Mouse (Mus musculus) 3134 (cell line): Measurements from ENCODE around the gene Irgc1.
A peak's percentile ranks its signal among the peaks of the same experiment; 100 is the strongest.

ENCODE experiments used
- DNase-seq: peaks from one replicate; pipeline ENCODE4 v3.0.0-alpha.2; 2011; ENCODE audit warnings: low spot score; ENCODE audit not compliant: insufficient read length; ENCODE audit errors: extremely low read depth

Irgc1 gene

GRCm38 (mm10) chr7:24472937-24473336 lies 20.8 kb upstream of the Irgc1 start:
- no peak for DNase-seq

GRCm38 (mm10) chr7:24472442-24472841 lies 20.3 kb upstream of the Irgc1 start:
- no peak for DNase-seq

GRCm38 (mm10) chr7:24470356-24470755 lies 18.3 kb upstream of the Irgc1 start:
- peak; percentile 78 for DNase-seq

GRCm38 (mm10) chr7:24469126-24469525 lies 17.0 kb upstream of the Irgc1 start:
- DNase-seq, result no peak

GRCm38 (mm10) chr7:24467886-24468285 lies 15.8 kb upstream of the Irgc1 start:
- DNase-seq, result no peak

- no peak for DNase-seq
These were observed 14.7 kb upstream of the Irgc1 start for GRCm38 (mm10) chr7:24466835-24467234.

- peak; percentile 80 for DNase-seq
These were observed 10.6 kb upstream of the Irgc1 start, which contains the start of gene Plaur for GRCm38 (mm10) chr7:24462388-24463319. TSS of gene Plaur (plus strand) at chr7:24462484.

GRCm38 (mm10) chr7:24461376-24462051 lies 9.4 kb upstream of the Irgc1 start:
- peak; percentile 68 for DNase-seq

GRCm38 (mm10) chr7:24459843-24460242 lies 7.7 kb upstream of the Irgc1 start:
- peak; percentile 77 for DNase-seq

GRCm38 (mm10) chr7:24459440-24459839 lies 7.3 kb upstream of the Irgc1 start:
- peak; percentile 75 for DNase-seq

GRCm38 (mm10) chr7:24457726-24458370 lies 5.8 kb upstream of the Irgc1 start:
- peak; percentile 74 for DNase-seq

GRCm38 (mm10) chr7:24455726-24456125 lies 3.6 kb upstream of the Irgc1 start:
- no peak for DNase-seq

GRCm38 (mm10) chr7:24454199-24454598 lies 2.1 kb upstream of the Irgc1 start:
- no peak for DNase-seq

GRCm38 (mm10) chr7:24450585-24451017 lies 1.5 kb downstream of the Irgc1 start:
- DNase-seq, result no peak

GRCm38 (mm10) chr7:24448782-24449517 lies 3.1 kb downstream of the Irgc1 start:
- DNase-seq, result peak; percentile 65

- no peak for DNase-seq
These were observed 5.3 kb downstream of the Irgc1 start for GRCm38 (mm10) chr7:24446697-24447340.

GRCm38 (mm10) chr7:24445266-24445926 lies 6.7 kb downstream of the Irgc1 start:
- DNase-seq, result no peak

- DNase-seq, result no peak
These were observed 9.8 kb downstream of the Irgc1 start for GRCm38 (mm10) chr7:24442313-24442712.

- DNase-seq, result peak; percentile 51
These were observed 10.3 kb downstream of the Irgc1 start for GRCm38 (mm10) chr7:24441785-24442184.
